Mouse (Mus musculus): ENCODE measurements at regions not wholly inside any gene's neighbourhood (a gene's known extent, or its start where the extent isn't known, plus 50 kb on each side); places are given as distances from the start of the nearest gene placed in this dataset.
"Not testable (repeated sequence)": the region's sequence is repeated elsewhere in the genome, so short reads cannot be mapped to it uniquely, and the experiment has no call there.

GRCm38 (mm10) chr14:66484751-66485150, 475.7 kb upstream of the Gulo start:
- not testable (repeated sequence) for DNase-seq (ENCODE audit: low spot score in 2 of 2)

- no peak for DNase-seq (ENCODE audit: low spot score in 2 of 2)
These were observed 470.2 kb upstream of the Gulo start for GRCm38 (mm10) chr14:66479181-66479580.

DNA sequence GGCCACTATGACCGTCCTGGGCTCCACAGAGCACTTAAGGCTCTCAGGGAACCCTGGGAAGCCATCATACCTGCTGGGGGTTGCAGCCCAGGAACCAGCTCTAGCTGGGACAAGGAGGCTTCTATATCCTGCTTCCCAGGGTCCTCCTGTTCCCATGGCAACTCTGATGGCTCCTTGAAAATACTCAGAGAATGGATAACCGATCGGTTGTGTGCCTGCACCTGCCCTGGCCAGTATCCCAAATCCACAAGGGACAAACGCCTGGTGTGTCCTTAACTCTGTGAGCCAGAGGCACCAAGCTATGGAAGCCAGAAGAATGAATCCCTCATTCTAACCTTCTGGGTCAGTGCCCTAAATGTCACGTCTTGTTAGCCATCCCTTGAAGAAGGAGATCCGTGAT, 469.6 kb upstream of the Gulo start:
- DNase-seq (ENCODE audit: low spot score in 2 of 2) = no peak

DNA sequence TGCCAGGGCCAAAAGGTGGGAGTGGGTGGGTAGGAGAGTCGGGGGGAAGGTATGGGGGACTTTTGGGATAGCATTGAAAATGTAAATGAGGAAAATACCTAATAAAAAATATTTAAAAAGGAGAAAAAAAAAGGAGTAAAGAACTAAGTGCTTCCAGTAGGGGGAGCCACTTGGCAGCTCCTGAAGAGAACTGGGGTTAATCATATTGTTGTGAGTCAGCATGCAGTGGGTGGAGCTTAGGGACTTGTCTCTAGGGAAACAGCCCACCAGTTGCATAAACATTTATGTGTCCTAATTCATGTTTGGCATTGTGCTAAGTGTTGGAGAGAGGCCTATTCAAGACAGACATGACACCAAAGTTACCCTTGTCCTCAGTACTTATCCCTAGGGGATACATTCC, 466.0 kb upstream of the Gulo start:
- no peak for DNase-seq (ENCODE audit: low spot score in 2 of 2)

GRCm38 (mm10) chr14:66473251-66473550, 464.2 kb upstream of the Gulo start:
- no peak for DNase-seq (ENCODE audit: low spot score in 2 of 2)

- DNase-seq (ENCODE audit: low spot score in 2 of 2) = no peak
These were observed 463.7 kb upstream of the Gulo start for GRCm38 (mm10) chr14:66472537-66473250.

DNA sequence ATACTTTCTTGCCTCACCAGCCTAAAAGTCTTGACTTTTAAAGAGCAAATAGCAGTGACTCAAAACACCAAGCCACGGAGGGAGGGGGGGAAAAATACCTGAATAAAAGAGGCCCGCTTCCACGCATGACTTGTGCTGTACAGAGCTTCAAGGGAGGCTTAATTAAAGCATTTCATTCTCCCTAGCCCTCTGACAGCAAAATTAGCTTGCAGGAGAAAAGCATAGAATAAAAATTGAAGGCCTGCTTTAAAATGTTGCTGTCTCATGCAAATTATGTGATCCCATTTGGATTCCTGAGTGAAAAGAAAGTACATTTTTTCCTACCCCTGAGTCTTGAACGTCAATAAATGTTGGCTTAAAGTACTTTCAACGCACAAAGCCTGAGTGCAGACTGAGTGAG, 453.1 kb upstream of the Gulo start:
- DNase-seq (ENCODE audit: low spot score in 2 of 2) = no peak

GRCm38 (mm10) chr14:66460795-66461194, 451.8 kb upstream of the Gulo start:
- no peak for DNase-seq (ENCODE audit: low spot score in 2 of 2)

DNA sequence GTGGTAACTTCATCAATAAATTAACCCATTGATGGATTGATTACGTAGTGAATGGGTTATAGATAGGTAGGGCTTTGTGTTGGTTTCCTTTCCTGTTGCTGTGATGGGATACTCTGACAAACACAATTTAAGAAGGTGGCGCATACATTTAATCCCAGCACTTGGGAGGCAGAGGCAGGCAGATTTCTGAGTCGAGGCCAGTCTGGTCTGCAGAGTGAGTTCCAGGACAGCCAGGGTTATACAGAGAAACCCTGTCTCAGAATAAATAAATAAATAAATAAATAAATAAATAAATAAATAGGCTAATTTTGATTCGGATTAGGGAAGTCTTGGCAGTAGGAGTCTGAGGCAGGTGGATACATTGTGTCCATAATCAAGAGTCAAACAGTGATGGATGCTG, 449.7 kb upstream of the Gulo start:
- DNase-seq (ENCODE audit: low spot score in 2 of 2) = no peak

DNA sequence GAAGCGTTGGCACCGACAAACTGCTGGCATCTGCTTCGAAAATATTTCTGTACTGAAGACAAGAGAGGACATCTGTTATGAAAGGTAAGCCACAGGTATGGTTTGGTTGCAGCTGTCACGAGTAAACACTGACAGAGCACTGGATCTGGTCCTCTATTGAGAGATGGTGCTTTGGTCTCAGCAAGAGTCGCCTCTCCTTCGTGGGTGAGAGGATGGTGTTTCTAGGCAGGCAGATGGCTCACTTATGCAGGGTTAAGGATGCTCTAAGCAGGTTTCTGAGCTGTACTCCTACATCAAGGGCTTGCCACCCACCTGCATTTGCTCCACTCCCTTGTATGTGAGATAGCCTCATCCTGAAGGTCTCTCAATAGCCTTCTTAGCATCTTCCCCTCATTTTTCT, 448.3 kb upstream of the Gulo start:
- DNase-seq (ENCODE audit: low spot score in 2 of 2) = no peak

DNA sequence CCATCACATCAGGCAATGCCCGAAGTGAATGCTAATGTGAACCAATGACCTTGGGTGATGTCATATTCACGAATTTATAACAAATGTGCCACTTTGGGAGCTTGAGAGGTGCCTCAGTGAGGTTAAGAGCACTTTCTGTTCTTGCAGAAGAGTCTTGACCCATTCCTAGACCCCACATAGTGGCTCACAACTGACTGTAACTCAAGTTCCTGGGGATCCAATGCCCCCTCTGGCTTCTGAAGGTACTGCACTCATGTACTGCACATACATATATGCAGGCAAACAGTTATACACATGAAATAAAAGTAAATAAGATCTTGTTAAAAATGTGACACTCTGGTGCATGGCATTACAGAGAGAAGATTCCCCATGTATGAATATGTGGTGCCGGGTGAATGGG, 443.8 kb upstream of the Gulo start:
- DNase-seq (ENCODE audit: low spot score in 2 of 2) = no peak

GRCm38 (mm10) chr14:66450351-66450750, 441.3 kb upstream of the Gulo start:
- DNase-seq (ENCODE audit: low spot score in 2 of 2) = no peak

- DNase-seq (ENCODE audit: low spot score in 2 of 2) = no peak
These were observed 433.6 kb upstream of the Gulo start for GRCm38 (mm10) chr14:66442576-66442975.

GRCm38 (mm10) chr14:66441825-66442224, 432.8 kb upstream of the Gulo start:
- peak in 1 of 2 experiments; percentile 54 for DNase-seq (ENCODE audit: low spot score in 2 of 2)

- DNase-seq (ENCODE audit: low spot score in 2 of 2) = no peak
These were observed 429.6 kb upstream of the Gulo start for GRCm38 (mm10) chr14:66438572-66438971.

GRCm38 (mm10) chr14:66438001-66438400, 429.0 kb upstream of the Gulo start:
- no peak for DNase-seq (ENCODE audit: low spot score in 2 of 2)

GRCm38 (mm10) chr14:66431630-66432029, 422.6 kb upstream of the Gulo start:
- DNase-seq (ENCODE audit: low spot score in 2 of 2) = no peak

DNA sequence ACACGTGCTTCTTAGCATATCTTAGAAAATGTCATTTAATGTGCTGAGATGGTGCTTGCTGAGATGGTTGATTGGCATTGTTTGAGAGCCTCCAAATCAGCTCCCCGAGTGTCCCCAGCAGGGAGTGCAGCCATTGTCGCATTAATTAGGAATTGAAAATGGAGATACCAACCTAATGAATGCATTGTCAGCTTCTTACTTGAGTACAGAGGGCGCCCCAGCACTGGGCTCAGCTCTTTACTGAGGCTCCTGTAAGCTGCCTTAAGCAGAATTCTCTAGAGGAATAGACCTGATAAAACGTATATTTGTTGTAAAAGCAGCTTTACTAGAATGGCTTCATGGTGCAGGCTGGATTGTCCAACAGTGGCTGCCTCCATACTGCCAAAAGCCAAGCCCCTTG, 415.1 kb upstream of the Gulo start:
- DNase-seq (ENCODE audit: low spot score in 2 of 2) = no peak

Data from urinary bladder, postnatal 4 days (tissue).